Mouse (Mus musculus) stomach, embryonic 15.5 days (tissue): ENCODE measurements around the gene Nars2. TPM values are rescaled to one million over a fixed set of nuclear protein-coding genes. Genes with fewer than 3 reads are reported as not detected.

Source experiments
- ATAC-seq: fragments of 200-750 bp; cut with Nextera tagmentation; 2 replicates; pipeline ENCODE4 v1.8.0; 2017; ENCODE audit warnings: low read depth, moderate number of reproducible peaks, moderate TSS enrichment; ENCODE audit not compliant: insufficient read depth, low FRiP score
- H3K27ac ChIP-seq: fragments of 300-500 bp; sonication (generic); 2 replicates; pipeline ENCODE4 v1.5.1; 2015; ENCODE audit warnings: mild to moderate bottlenecking, inconsistent platforms
- H3K27me3 ChIP-seq: fragments of 300-500 bp; sonication (generic); replicated peaks from 2 replicates; pipeline ENCODE4 v1.6.1; 2015; ENCODE audit warnings: inconsistent platforms
- H3K36me3 ChIP-seq: fragments of 300-500 bp; sonication (generic); 2 replicates; pipeline ENCODE4 v1.6.1; 2015; ENCODE audit warnings: inconsistent platforms
- H3K4me1 ChIP-seq: fragments of 300-500 bp; sonication (generic); 2 replicates; pipeline ENCODE4 v1.6.1; 2015; ENCODE audit warnings: inconsistent platforms
- H3K4me2 ChIP-seq: fragments of 300-500 bp; sonication (generic); 2 replicates; pipeline ENCODE4 v1.6.1; 2015; ENCODE audit warnings: mild to moderate bottlenecking, inconsistent platforms
- H3K4me3 ChIP-seq: fragments of 300-500 bp; sonication (generic); replicated peaks from 2 replicates; pipeline ENCODE4 v1.5.1; 2015; ENCODE audit warnings: inconsistent platforms
- H3K9ac ChIP-seq: fragments of 300-500 bp; sonication (generic); 2 replicates; pipeline ENCODE4 v1.6.1; 2015; ENCODE audit warnings: inconsistent platforms
- H3K9me3 ChIP-seq: fragments of 300-500 bp; sonication (generic); 2 replicates; pipeline ENCODE4 v1.6.1; 2016; ENCODE audit warnings: inconsistent platforms
- WGBS: fragments of 180-500 bp; shearing (Covaris S2); methylation state at CpG from one replicate; pipeline ENCODE4 v1.1.7; 2015; 5-methylcytosine and 5-hydroxymethylcytosine counted together
- polyA plus RNA-seq: library from polyadenylated mRNA; unstranded; fragments of >200 nt; fragmentation: Nextera tagmentation; extraction: Ambion mirVana; gene quantifications from 2 replicates; pipeline ENCODE4 v1.2.1, GENCODE M21; 2015

Gene Nars2
- polyA plus RNA-seq, 1 experiment from 2014 or later = 23.1 TPM

DNA sequence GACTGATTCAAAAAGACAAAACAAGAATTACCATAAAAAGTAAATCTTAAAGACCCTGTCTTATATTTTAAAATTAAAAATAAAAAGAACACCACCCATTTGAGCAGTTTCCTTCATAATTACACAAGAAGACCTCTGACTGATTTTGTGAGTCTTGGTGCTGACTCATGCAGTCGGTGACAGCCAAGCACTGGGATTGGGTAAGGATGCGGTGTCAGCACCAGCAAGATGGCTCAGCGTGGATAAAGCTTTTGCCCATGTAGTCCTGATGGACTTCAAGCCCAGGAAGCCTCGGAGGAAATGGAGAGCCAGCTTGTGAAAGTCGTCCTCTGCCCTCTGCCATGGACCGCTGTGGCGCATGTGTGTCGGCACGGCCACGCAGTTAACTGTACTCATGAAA is 77.8 kb downstream of the Nars2 start:
- Histone ChIP-seq H3K4me1 (no peaks in the 10 kb centered on the region), H3K9me3 (no peaks in the 10 kb centered on the region), H3K36me3 (no peaks in the 10 kb centered on the region), H3K4me2 (no peak overlapping the region), H3K27me3 (no peaks in the 10 kb centered on the region), H3K27ac (no peak overlapping the region), H3K4me3 (no peak overlapping the region), H3K9ac (no peak overlapping the region)
- 93% methylated on average over 10 of the region's 10 CpGs for WGBS
- no peak for ATAC-seq

- 57% methylated on average over 2 of the region's 2 CpGs for WGBS
- Histone ChIP-seq H3K27ac (no peak overlapping the region), H3K9ac (no peak overlapping the region), H3K4me1 (no peaks in the 10 kb centered on the region), H3K9me3 (no peaks in the 10 kb centered on the region), H3K27me3 (no peaks in the 10 kb centered on the region), H3K4me3 (no peak overlapping the region), H3K36me3 (no peaks in the 10 kb centered on the region), H3K4me2 (no peak overlapping the region)
- no peak for ATAC-seq
Observed at GRCm38 (mm10) chr7:97032412-97032811, 81.1 kb downstream of the Nars2 start.

- no peak overlapping the region for H3K27ac ChIP-seq
- H3K9ac ChIP-seq = no peak overlapping the region
- H3K36me3 ChIP-seq = no peaks in the 10 kb centered on the region
- H3K9me3 ChIP-seq = no peaks in the 10 kb centered on the region
- no peaks in the 10 kb centered on the region for H3K27me3 ChIP-seq
- no peak overlapping the region for H3K4me2 ChIP-seq
- ATAC-seq = no peak
- H3K4me1 ChIP-seq = no peaks in the 10 kb centered on the region
- WGBS = 63% methylated on average over 4 of the region's 4 CpGs
- H3K4me3 ChIP-seq = no peak overlapping the region
Observed at GRCm38 (mm10) chr7:97039641-97040040, 88.3 kb downstream of the Nars2 start.

DNA sequence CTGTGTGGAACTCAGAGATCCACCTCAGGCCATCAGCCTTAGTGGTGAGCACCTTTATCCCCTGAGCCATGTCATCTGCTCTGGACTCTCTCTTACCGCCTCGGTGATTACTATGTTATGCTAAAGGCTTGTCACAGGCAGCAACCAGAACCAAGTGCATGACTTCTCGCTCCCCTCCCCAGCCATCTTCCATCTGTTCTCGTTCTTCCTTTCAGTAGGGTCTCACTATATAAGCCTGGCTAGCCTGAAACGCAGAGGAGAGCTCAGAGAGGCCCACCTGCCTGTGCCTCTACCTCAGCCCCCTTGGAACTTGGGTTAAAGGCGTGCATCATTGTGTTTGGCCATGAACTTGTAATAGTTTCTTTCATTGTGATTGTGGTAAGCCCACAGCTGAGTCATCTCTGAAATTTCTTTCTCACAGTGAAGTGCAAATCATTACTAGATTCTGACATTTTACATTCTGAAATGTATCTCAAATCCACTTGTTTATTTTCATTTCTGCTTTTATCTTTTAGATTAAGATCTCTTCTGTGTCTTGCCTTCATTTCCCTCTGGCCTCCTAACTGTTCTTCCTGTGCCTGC is 90.7 kb downstream of the Nars2 start:
- H3K9ac ChIP-seq = no peak overlapping the region
- no peak overlapping the region for H3K27ac ChIP-seq
- no peak for ATAC-seq
- WGBS = 84% methylated on average over 6 of the region's 6 CpGs
- no peaks in the 10 kb centered on the region for H3K27me3 ChIP-seq
- no peaks in the 10 kb centered on the region for H3K4me1 ChIP-seq
- H3K36me3 ChIP-seq = no peaks in the 10 kb centered on the region
- no peak overlapping the region for H3K4me2 ChIP-seq
- H3K4me3 ChIP-seq = no peak overlapping the region
- no peaks in the 10 kb centered on the region for H3K9me3 ChIP-seq

- ATAC-seq = no peak
- WGBS = 92% methylated on average over 1 of the region's 1 CpGs
- H3K36me3 ChIP-seq = no peaks in the 10 kb centered on the region
Observed at GRCm38 (mm10) chr7:97042981-97043380, 91.7 kb downstream of the Nars2 start.

DNA sequence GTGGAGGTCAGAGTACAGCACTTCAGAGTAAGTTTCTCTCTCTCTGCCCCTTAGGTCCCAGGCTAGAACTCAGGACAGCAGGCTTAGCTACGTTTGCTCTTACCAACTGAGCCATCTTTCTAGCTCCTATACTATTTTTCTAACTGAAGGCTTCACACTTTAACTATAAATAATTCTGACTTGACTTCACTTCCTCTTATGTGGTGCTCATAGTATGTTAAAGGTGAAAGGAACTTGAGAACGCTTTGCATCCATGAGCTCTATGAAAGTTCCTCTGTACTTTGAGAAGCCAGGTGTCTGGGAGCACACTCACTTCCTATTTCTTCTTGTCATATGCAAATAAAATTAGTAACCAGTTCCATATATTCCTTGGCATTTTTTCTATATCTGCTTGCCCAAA is 109.7 kb downstream of the Nars2 start:
- H3K4me3 ChIP-seq = no peak overlapping the region
- H3K9me3 ChIP-seq = no peaks in the 10 kb centered on the region
- no peak for ATAC-seq
- 88% methylated on average over 2 of the region's 2 CpGs for WGBS
- H3K9ac ChIP-seq = no peak overlapping the region
- peaks cover 3% of the 10 kb centered on the region; the same call in 1 of the 2 replicates for H3K36me3 ChIP-seq
- no peaks in the 10 kb centered on the region for H3K27me3 ChIP-seq
- no peak overlapping the region for H3K27ac ChIP-seq
- H3K4me1 ChIP-seq = no peaks in the 10 kb centered on the region
- H3K4me2 ChIP-seq = no peak overlapping the region

More at GRCm38 (mm10) chr7:97042981-97043380, 91.7 kb downstream of the Nars2 start:
- H3K4me1 ChIP-seq = no peaks in the 10 kb centered on the region
- H3K9ac ChIP-seq = no peak overlapping the region
- no peak overlapping the region for H3K4me2 ChIP-seq
- H3K4me3 ChIP-seq = no peak overlapping the region
- H3K27me3 ChIP-seq = no peaks in the 10 kb centered on the region
- H3K27ac ChIP-seq = no peak overlapping the region
- H3K9me3 ChIP-seq = no peaks in the 10 kb centered on the region

GRCm38 (mm10) chr7:97071512-97071911 is 120.2 kb downstream of the Nars2 start:
- Histone ChIP-seq H3K4me1 (no peaks in the 10 kb centered on the region), H3K9me3 (no peaks in the 10 kb centered on the region), H3K27me3 (no peaks in the 10 kb centered on the region), H3K9ac (no peak overlapping the region), H3K27ac (no peak overlapping the region), H3K4me3 (no peak overlapping the region), H3K36me3 (no peaks in the 10 kb centered on the region), H3K4me2 (no peak overlapping the region)
- 75% methylated on average over 3 of the region's 3 CpGs for WGBS
- ATAC-seq = no peak

DNA sequence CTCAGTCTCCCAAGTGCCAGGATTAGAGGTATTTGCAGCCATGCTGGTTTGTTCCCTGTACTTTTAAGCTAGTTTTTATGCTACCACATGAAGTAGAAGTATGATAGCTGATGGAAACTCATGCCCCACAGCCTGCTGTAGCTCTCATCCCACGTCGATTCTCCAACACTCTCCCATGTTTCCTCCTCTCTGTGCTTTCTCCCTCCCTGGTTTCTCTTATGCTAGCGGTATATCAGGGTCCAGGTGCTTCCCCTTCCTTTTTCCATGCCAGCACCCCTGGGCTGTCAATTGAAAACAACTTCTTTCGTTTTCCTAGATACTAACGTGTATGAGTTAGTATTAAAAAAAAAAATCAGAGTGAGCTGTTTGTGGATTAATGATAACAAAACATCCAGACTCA is 120.8 kb downstream of the Nars2 start:
- Histone ChIP-seq H3K4me1 (no peaks in the 10 kb centered on the region), H3K4me2 (no peak overlapping the region), H3K27ac (no peak overlapping the region), H3K4me3 (no peak overlapping the region), H3K9ac (no peak overlapping the region), H3K9me3 (no peaks in the 10 kb centered on the region), H3K36me3 (no peaks in the 10 kb centered on the region), H3K27me3 (no peaks in the 10 kb centered on the region)
- ATAC-seq = no peak
- WGBS = 78% methylated on average over 5 of the region's 5 CpGs

GRCm38 (mm10) chr7:97074974-97075373 is 123.7 kb downstream of the Nars2 start:
- Histone ChIP-seq H3K36me3 (no peaks in the 10 kb centered on the region), H3K4me1 (peaks cover 5% of the 10 kb centered on the region; the same call in 1 of the 2 replicates), H3K9ac (no peak overlapping the region), H3K27me3 (no peaks in the 10 kb centered on the region), H3K9me3 (no peaks in the 10 kb centered on the region), H3K4me3 (no peak overlapping the region), H3K4me2 (no peak overlapping the region), H3K27ac (no peak overlapping the region)
- no peak for ATAC-seq
- 56% methylated on average over 1 of the region's 1 CpGs for WGBS

DNA sequence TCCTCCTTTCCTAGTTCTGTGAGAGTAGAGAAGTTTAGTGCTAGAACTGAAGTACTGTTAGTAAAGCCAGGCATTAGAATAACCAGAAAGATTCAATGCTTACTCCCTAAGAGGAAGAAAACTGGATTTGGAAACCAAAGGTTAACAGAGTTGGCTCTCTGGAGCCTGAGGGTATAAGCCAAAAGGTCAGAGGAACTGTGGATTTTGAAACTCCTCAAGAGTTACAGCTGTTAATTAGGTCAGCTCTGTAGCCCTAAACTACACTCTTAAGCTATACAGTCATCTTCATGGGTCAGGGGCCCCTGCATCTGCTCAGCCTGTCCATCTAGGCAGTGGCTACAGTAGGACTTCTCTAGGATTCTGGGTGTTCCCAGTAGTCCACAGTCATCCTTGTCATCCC is 125.7 kb downstream of the Nars2 start:
- Histone ChIP-seq H3K9ac (no peak overlapping the region), H3K36me3 (no peaks in the 10 kb centered on the region), H3K4me2 (no peak overlapping the region), H3K4me3 (no peak overlapping the region), H3K27me3 (no peaks in the 10 kb centered on the region), H3K4me1 (peaks cover 10% of the 10 kb centered on the region; the same call in 1 of the 2 replicates), H3K27ac (no peak overlapping the region), H3K9me3 (no peaks in the 10 kb centered on the region)
- no peak for ATAC-seq

DNA sequence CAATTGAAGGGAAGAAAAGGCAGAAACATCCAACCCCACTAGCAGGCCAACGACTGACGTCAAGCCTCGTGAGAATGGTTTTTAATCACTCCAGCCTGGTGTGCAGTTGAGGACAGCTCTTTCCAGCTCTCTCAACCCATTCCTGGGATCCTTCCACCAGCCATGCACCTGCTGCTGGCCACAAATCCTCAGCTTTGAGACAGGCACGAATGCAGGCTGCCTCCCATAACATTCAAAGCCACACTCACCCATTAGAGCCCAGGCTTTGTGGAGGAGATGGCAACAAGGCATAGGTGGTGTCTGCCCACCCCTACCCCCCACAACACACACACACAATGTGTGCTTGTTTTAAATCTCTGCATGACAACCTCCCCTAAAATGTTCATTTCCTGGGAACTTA is 127.4 kb downstream of the Nars2 start:
- no peak for ATAC-seq
- Histone ChIP-seq H3K9me3 (no peaks in the 10 kb centered on the region), H3K4me1 (peaks cover 18% of the 10 kb centered on the region; the same call in 1 of the 2 replicates), H3K36me3 (no peaks in the 10 kb centered on the region), H3K9ac (no peak overlapping the region), H3K27ac (no peak overlapping the region), H3K4me2 (no peak overlapping the region), H3K4me3 (no peak overlapping the region), H3K27me3 (no peaks in the 10 kb centered on the region)
- WGBS = 47% methylated on average over 4 of the region's 4 CpGs

DNA sequence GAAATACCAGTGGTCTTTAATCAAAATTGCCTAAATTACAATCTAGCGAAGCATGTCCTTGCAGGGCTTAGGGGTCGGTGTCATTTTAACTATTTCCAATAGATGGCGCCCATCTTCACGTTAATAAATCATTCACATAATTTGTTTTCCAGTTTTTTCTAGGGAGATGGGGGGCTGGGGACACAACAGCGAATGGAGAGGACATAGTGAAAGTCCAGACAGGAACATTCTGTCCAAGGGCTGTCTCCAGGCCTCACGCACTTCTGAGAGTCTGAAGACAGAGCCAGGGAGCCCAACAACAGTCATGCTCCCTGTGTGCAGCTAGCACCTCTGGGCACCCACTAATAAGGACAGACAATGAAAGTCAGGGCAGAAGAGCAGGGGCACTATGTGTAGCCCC is 127.8 kb downstream of the Nars2 start:
- WGBS = 10% methylated on average over 6 of the region's 6 CpGs
- no peak for ATAC-seq
- Histone ChIP-seq H3K9ac (no peak overlapping the region), H3K27ac (no peak overlapping the region), H3K4me1 (peaks cover 18% of the 10 kb centered on the region; the same call in 1 of the 2 replicates), H3K4me3 (no peak overlapping the region), H3K9me3 (no peaks in the 10 kb centered on the region), H3K27me3 (no peaks in the 10 kb centered on the region), H3K36me3 (no peaks in the 10 kb centered on the region), H3K4me2 (no peak overlapping the region)
